Mouse (Mus musculus) right cerebral cortex, postnatal 10 days (tissue): ENCODE results near the gene Med9.

Experiments
- DNase-seq, 2 experiments: peaks; one replicate each; pipeline ENCODE4 v3.0.0; 2021; ENCODE audit warnings: low spot score in 2 of 2

Gene Med9

GRCm38 (mm10) chr11:60001231-60001980 is 53.4 kb downstream of the Med9 start:
- DNase-seq, result no peak

- no peak for DNase-seq
Observed at GRCm38 (mm10) chr11:60003811-60004210, 55.8 kb downstream of the Med9 start.

GRCm38 (mm10) chr11:60004716-60005115 is 56.7 kb downstream of the Med9 start:
- DNase-seq, result no peak

- DNase-seq, result no peak
Observed at GRCm38 (mm10) chr11:60005866-60006265, 57.9 kb downstream of the Med9 start.

- DNase-seq, result no peak
Observed at GRCm38 (mm10) chr11:60009451-60009850, 61.4 kb downstream of the Med9 start.

DNA sequence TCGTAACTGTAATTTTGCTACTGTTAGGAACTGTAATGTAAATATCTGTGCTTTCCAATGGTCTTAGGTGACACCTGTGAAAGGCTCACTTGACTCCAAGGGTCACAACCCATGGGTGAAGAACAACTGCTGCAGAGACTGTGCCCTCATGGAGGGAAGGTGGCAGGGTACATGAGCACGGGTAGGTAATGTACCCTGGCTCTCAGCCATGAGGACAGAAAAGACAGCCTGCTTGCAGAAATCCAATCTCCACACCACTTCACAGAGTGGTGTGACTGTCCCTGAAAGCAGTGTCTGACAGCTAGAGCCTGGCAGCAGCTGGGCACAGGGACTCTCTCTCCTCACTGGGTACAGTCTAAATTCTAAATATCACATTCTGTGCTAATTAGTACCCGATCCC is 63.5 kb downstream of the Med9 start:
- no peak for DNase-seq
